Mouse (Mus musculus) forebrain, embryonic 16.5 days (tissue): ENCODE results near the gene Pakap. TPM values are rescaled to one million over a fixed set of nuclear protein-coding genes. Genes with fewer than 3 reads are reported as not detected.

ENCODE experiments used
- ATAC-seq: fragments of 200-750 bp; cut with Nextera tagmentation; 2 replicates; pipeline ENCODE4 v1.8.0; 2017; ENCODE audit warnings: mild to moderate bottlenecking, moderate library complexity
- H3K27ac ChIP-seq: fragments of 300-500 bp; sonication (generic); 2 replicates; pipeline ENCODE4 v1.5.1; 2014; ENCODE audit warnings: low read length, control low read depth
- H3K27me3 ChIP-seq: fragments of 300-500 bp; sonication (generic); replicated peaks from 2 replicates; pipeline ENCODE4 v1.6.1; 2014; ENCODE audit warnings: low read length; ENCODE audit not compliant: control insufficient read depth, insufficient read depth
- H3K36me3 ChIP-seq: fragments of 300-500 bp; sonication (generic); 2 replicates; pipeline ENCODE4 v1.6.1; 2014; ENCODE audit not compliant: control insufficient read depth, insufficient read depth
- H3K4me1 ChIP-seq: fragments of 300-500 bp; sonication (generic); replicated peaks from 2 replicates; pipeline ENCODE4 v1.6.1; 2014; ENCODE audit warnings: low read length; ENCODE audit not compliant: control insufficient read depth, insufficient read depth
- H3K4me2 ChIP-seq: fragments of 300-500 bp; sonication (generic); 2 replicates; pipeline ENCODE4 v1.6.1; 2014; ENCODE audit warnings: mild to moderate bottlenecking, low read length, control low read depth
- H3K4me3 ChIP-seq: fragments of 300-500 bp; sonication (generic); replicated peaks from 2 replicates; pipeline ENCODE4 v1.5.1; 2014; ENCODE audit warnings: mild to moderate bottlenecking, low read length, control low read depth
- H3K9ac ChIP-seq: fragments of 300-500 bp; sonication (generic); replicated peaks from 2 replicates; pipeline ENCODE4 v1.6.1; 2014; ENCODE audit warnings: low read depth, low read length, control low read depth
- H3K9me3 ChIP-seq: fragments of 300-500 bp; sonication (generic); 2 replicates; pipeline ENCODE4 v1.6.1; 2016; ENCODE audit warnings: low read length; ENCODE audit not compliant: control insufficient read depth
- WGBS: fragments of 180-500 bp; shearing (Covaris S2); extraction: QIAGEN DNeasy Blood & Tissue Kit; methylation state at CpG from one replicate; pipeline ENCODE4 v1.1.7; 2014; 5-methylcytosine and 5-hydroxymethylcytosine counted together
- polyA plus RNA-seq: library from polyadenylated mRNA; unstranded; fragments of >200 nt; fragmentation: Nextera tagmentation; extraction: Ambion mirVana; gene quantifications from 2 replicates; pipeline ENCODE4 v1.2.1, GENCODE M21; 2015

Pakap gene
- polyA plus RNA-seq, 1 experiment from 2014 or later = 6.4 TPM

GRCm38 (mm10) chr4:57543692-57544256, 24.2 kb upstream of the Pakap start:
- Histone ChIP-seq H3K27ac (no peak overlapping the region), H3K9me3 (no peaks in the 10 kb centered on the region), H3K4me3 (no peak overlapping the region), H3K27me3 (no peaks in the 10 kb centered on the region), H3K36me3 (no peaks in the 10 kb centered on the region), H3K9ac (no peak overlapping the region), H3K4me2 (no peak overlapping the region), H3K4me1 (no peaks in the 10 kb centered on the region)
- WGBS = 3% methylated on average over 6 of the region's 6 CpGs
- ATAC-seq = peak; percentile 65

GRCm38 (mm10) chr4:57547785-57548184, 20.2 kb upstream of the Pakap start:
- Histone ChIP-seq H3K27me3 (no peaks in the 10 kb centered on the region), H3K27ac (no peak overlapping the region), H3K9ac (no peak overlapping the region), H3K4me2 (no peak overlapping the region), H3K4me3 (no peak overlapping the region), H3K9me3 (no peaks in the 10 kb centered on the region), H3K36me3 (no peaks in the 10 kb centered on the region), H3K4me1 (no peaks in the 10 kb centered on the region)
- 81% methylated on average over 7 of the region's 7 CpGs for WGBS
- no peak for ATAC-seq

- Histone ChIP-seq H3K9ac (no peak overlapping the region), H3K9me3 (no peaks in the 10 kb centered on the region), H3K27ac (no peak overlapping the region), H3K4me2 (no peak overlapping the region), H3K4me1 (no peaks in the 10 kb centered on the region), H3K36me3 (no peaks in the 10 kb centered on the region), H3K27me3 (no peaks in the 10 kb centered on the region), H3K4me3 (no peak overlapping the region)
- WGBS = 34% methylated on average over 1 of the region's 1 CpGs
- no peak for ATAC-seq
These were observed 17.8 kb upstream of the Pakap start for GRCm38 (mm10) chr4:57550216-57550615.

GRCm38 (mm10) chr4:57557102-57557501, 10.9 kb upstream of the Pakap start:
- no peaks in the 10 kb centered on the region for H3K27me3 ChIP-seq
- WGBS = 83% methylated on average over 2 of the region's 2 CpGs
- H3K27ac ChIP-seq = no peak overlapping the region
- H3K36me3 ChIP-seq = no peaks in the 10 kb centered on the region
- no peaks in the 10 kb centered on the region for H3K9me3 ChIP-seq
- H3K4me1 ChIP-seq = peaks cover 8% of the 10 kb centered on the region
- H3K9ac ChIP-seq = no peak overlapping the region
- H3K4me3 ChIP-seq = no peak overlapping the region
- ATAC-seq = no peak
- H3K4me2 ChIP-seq = no peak overlapping the region

- Histone ChIP-seq H3K9me3 (no peaks in the 10 kb centered on the region), H3K27ac (no peak overlapping the region), H3K9ac (no peak overlapping the region), H3K4me3 (no peak overlapping the region), H3K27me3 (no peaks in the 10 kb centered on the region), H3K36me3 (no peaks in the 10 kb centered on the region), H3K4me2 (no peak overlapping the region), H3K4me1 (peaks cover 8% of the 10 kb centered on the region)
- ATAC-seq = no peak
- WGBS = 85% methylated on average over 1 of the region's 1 CpGs
These were observed 8.5 kb upstream of the Pakap start for GRCm38 (mm10) chr4:57559438-57559837.

- no peaks in the 10 kb centered on the region for H3K9me3 ChIP-seq
- H3K27me3 ChIP-seq = no peaks in the 10 kb centered on the region
- no peak overlapping the region for H3K4me3 ChIP-seq
- no peaks in the 10 kb centered on the region for H3K36me3 ChIP-seq
- no peak for ATAC-seq
- 84% methylated on average over 3 of the region's 3 CpGs for WGBS
- H3K27ac ChIP-seq = no peak overlapping the region
- peaks cover 8% of the 10 kb centered on the region for H3K4me1 ChIP-seq
- H3K4me2 ChIP-seq = no peak overlapping the region
- H3K9ac ChIP-seq = no peak overlapping the region
These were observed 8.0 kb upstream of the Pakap start for GRCm38 (mm10) chr4:57560010-57560409.

- no peaks in the 10 kb centered on the region for H3K9me3 ChIP-seq
- no peak overlapping the region for H3K27ac ChIP-seq
- no peak overlapping the region for H3K4me3 ChIP-seq
- no peaks in the 10 kb centered on the region for H3K36me3 ChIP-seq
- H3K27me3 ChIP-seq = no peaks in the 10 kb centered on the region
- peaks cover 8% of the 10 kb centered on the region for H3K4me1 ChIP-seq
- peak; percentile 71 for ATAC-seq
- no peak overlapping the region for H3K9ac ChIP-seq
- no peak overlapping the region for H3K4me2 ChIP-seq
- WGBS = 41% methylated on average over 6 of the region's 6 CpGs
These were observed 6.9 kb upstream of the Pakap start for GRCm38 (mm10) chr4:57561055-57561454.

- H3K36me3 ChIP-seq = no peaks in the 10 kb centered on the region
- H3K27ac ChIP-seq = no peak overlapping the region
- 91% methylated on average over 1 of the region's 1 CpGs for WGBS
- no peak overlapping the region for H3K4me2 ChIP-seq
- H3K4me3 ChIP-seq = no peak overlapping the region
- H3K9me3 ChIP-seq = no peaks in the 10 kb centered on the region
- no peak overlapping the region for H3K9ac ChIP-seq
- ATAC-seq = no peak
- H3K27me3 ChIP-seq = peaks cover 4% of the 10 kb centered on the region; the same call in 1 of the 2 replicates
- peaks cover 21% of the 10 kb centered on the region for H3K4me1 ChIP-seq
These were observed 2.7 kb upstream of the Pakap start for GRCm38 (mm10) chr4:57565283-57565682.

GRCm38 (mm10) chr4:57565811-57566210, 2.2 kb upstream of the Pakap start:
- H3K36me3 ChIP-seq = no peaks in the 10 kb centered on the region
- peaks cover 19% of the 10 kb centered on the region for H3K4me1 ChIP-seq
- 56% methylated on average over 2 of the region's 2 CpGs for WGBS
- no peaks in the 10 kb centered on the region for H3K9me3 ChIP-seq
- H3K27ac ChIP-seq = no peak overlapping the region
- no peak overlapping the region for H3K9ac ChIP-seq
- ATAC-seq = no peak
- no peak overlapping the region for H3K4me3 ChIP-seq
- peaks cover 4% of the 10 kb centered on the region; the same call in 1 of the 2 replicates for H3K27me3 ChIP-seq
- H3K4me2 ChIP-seq = no peak overlapping the region
